Mouse (Mus musculus) 3134 (cell line): ENCODE measurements around the gene Rfx6.

Experiments used
- DNase-seq: peaks from one replicate; pipeline ENCODE4 v3.0.0-alpha.2; 2011; ENCODE audit warnings: low spot score; ENCODE audit not compliant: insufficient read length; ENCODE audit errors: extremely low read depth

Rfx6 gene

DNA sequence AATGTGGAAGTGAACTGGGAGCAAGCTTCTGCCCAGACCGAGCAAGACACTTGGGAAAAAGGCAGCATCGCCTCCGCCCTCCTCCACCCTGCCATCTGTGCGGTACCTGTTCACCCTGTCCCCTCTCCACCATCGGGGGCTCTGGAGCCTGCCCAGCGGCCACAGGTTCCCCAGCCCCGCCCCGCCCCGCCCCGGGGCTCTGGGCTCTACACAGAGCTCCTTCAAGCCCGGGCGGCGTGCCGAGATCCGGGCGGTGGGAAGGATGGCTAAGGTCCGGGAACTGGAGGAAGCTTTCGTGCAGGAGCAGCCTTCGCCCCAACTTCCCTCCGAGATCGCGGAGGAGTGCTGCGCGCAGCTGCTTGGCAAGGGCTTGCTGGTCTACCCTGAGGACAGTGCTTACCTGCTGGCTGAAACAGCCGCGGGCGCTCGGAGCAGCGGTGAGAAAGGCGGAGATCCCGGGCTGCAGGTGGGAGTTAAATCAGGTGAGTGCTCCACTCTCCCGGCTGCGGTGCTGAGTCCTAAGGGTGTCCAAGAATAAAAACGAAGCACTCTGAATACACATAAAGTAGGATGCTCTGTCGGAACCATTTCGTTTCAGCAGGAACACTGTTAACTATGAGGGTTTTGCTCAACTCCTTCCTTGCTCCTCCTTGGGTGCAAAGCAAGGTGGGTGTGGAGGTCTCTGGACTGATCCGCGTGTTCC is at the start of gene Rfx6:
TSS of gene Rfx6 (plus strand) at position 209 of the 703 bp plus-strand sequence.
- DNase-seq: peak; percentile 4

DNA sequence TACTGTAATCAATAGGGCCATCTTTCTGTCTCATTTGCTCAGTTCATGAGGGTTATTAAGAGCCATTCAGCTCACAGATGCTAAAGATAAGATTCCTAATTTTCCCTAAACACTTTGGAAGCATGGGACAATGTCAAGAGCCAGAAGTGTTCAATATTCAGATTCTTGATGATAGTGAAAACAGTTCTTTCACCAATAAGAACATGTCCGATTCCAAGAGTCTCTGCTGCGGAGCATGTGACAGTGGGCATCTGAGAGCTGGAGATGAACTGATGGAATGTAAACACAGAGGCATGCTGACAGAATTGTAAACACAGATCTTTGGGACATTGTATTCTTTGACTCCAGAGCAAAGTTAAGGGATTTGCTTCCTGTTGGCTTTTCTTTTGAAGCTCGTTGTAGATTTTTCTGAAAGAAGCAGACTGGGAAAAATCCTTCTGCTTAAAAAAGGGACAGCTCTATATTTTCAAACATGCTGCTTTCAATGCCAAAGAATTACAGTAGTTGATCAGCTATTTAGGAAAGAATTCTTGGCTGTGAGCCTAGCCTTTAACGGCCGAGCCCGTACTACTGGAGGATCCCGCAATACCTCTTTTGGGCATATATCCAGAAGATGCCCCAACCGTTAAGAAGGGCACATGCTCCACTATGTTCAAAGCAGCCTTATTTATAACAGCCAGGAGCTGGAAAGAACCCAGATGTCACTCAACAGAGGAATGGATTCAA is 46.0 kb upstream of the Rfx6 start, which contains the start of gene Gprc6a:
TSS of gene Gprc6a (minus strand) at position 51 of the 726 bp plus-strand sequence.
- no peak for DNase-seq

DNA sequence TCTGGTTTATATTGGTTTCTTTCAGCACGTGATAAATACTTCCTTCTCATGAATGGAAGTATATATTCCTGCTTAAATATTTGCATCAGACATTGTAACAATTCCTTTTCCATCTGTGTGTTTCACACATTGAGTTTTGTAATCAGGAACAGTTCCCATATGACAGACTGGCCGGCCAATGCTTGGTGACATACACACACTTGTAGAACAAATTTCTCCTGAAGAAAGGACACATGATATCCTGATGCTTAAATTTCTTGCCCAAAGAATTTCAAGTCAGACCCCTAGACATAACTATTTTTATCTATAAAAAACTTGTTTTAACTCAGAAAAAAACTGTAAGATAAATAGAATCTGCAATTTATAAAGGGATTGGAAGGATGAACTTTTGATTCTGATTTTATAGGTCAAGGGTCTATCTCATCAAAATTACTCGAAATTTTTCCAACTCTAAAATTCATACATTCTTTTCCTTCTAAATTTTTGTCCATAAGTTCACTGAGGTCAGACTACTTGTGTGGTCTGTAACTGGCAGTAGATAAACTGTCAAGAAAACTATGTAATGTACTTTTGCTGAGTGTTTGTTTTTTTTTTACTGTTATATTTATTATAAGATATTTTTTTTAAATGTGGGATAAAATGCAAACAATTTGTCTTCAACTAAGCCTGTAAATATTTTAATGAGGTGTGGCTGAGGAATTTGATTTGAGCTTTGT is 27.9 kb upstream of the Rfx6 start:
- no peak for DNase-seq

DNA sequence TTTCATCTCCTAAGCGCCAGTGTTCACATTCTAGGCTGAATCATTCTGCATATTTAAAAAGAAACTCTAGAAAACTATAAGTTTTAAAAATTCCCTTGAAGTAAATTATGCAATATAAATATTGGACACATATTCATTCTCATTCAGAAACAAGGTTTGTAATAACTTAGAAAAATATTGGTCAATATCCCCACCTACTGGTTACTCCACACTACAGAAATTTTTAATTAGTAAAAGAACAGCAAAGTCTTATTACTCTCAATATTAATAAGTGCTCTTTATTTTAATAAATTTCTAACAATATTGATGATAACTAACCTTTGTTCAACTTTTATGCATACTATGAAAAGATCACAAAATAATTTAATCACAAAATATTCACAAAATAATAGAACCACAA is 20.2 kb upstream of the Rfx6 start:
- no peak for DNase-seq

DNA sequence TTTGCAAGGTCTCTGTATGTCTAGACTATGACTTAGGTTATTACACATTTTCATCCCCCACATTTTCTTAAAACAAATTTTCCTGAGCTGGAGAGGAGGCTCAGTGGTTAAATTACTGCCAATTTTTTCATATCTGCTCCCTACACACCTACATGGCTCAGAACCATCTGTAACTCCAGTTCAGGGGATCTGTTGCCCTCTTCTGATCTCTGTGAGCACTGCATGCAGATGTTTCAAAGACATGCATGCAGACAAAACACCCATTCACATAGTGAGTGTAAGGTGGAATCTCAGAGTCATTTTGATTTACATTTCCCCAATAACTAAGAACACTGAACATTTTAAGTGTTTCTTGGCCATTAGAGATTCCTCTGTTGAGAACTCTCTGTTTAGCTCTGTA is 8.2 kb upstream of the Rfx6 start:
- no peak for DNase-seq

DNA sequence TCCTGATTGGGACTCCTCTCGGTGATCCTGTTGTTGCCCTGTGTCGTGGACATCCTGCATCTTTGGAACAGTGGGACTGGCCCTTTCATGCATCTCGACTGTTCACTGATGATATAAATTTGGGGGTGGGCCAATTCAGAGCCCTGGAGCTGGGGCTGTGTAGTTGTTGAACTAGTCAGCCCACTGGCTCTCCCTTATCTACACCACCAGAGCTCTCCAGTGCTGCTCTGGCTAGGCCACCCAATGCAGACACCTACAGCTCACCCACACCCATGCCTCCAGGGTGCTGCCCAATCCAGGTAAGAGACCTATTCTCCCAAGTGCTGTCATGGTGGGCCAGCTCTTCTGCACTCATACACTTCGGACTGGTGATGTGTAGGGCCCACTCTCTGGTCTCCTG is 6.0 kb upstream of the Rfx6 start:
- no peak for DNase-seq

DNA sequence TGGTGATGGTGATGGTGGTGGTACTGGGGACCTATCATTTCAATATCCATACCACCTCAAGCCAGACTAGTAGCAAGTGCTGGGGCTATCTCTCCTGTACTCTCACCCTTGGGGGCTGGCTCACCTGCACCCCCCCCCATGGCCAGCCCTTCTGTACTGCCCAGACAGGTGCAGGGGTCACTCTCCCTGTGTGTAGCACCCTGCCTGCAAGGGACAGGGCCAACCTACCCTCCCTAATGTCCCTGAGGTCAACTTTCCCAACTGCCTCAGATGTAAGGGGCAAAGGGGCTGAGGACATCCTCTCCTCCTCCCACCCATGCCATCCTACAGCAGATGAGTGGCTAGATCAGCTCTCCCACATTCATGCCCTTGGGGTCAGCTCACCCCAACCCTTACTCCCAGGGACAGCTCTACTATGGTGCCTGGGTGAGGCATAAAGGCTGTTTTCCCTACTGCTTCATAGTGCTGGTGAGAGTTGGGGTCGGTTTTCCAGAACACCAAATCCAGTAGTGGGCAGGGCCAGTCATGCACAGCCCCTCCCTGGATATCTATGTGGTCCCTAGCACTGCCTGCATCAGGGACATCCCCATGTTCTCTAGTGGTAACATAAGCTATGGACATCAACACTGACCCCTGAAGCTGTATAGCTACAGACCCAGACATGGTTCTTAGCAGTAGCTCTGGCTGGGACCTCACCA is 5.3 kb upstream of the Rfx6 start:
- no peak for DNase-seq

DNA sequence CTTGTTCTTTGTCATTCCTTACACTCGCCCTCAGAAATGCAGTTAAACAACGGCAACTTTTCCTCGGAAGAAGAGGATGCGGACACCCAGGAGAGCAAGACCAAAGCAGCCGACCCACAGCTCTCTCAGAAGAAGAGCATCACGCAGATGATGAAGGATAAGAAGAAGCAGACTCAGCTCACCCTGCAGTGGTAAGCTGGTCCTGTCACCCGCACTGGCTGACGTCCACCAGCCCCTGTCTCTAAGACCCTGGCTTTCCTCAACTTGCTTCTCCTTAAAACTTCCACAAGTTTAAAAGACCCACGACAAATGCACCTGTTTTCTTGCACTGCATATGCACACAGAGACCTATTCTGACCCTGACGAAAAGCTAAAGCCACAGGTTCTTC is 689 bp downstream of the Rfx6 start:
- DNase-seq: no peak

DNA sequence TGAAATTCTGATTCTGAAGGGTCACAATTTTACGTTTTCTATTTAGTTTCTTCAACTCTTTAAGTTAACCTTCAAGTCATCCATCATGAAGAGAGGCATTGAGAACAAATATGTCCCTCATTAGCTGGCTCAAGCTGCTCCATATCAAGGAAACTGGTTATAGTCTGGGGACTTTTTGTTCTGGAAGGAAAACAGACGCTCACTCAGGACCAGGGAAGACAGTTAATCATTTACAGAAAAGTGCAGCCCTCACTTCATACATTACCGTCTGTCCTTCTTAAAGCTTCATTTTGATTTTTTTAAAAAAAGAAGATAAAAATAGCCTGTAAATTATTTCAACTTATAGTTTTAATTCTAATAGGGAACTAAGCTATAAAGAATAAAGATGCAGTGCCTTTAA is 43.3 kb downstream of the Rfx6 start:
- DNase-seq: no peak

DNA sequence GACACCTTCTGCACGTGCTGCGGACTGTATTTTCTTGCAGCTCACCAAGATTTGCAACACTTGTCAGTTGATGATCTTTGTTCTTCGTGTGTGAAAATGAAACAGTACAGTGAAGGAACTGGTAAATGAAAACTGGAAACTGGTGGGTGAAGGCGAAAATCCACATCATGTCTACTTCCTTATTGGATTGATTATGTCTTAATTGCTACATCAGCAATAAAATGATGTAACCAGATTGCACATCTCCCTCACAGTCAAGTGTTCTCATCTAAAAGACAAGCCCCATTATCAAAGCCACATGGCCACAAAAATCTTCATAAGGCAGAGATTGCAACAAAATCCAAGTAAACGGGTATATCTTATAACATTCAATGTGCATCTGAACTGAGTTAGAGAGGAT is 83.9 kb downstream of the Rfx6 start:
- no peak for DNase-seq

DNA sequence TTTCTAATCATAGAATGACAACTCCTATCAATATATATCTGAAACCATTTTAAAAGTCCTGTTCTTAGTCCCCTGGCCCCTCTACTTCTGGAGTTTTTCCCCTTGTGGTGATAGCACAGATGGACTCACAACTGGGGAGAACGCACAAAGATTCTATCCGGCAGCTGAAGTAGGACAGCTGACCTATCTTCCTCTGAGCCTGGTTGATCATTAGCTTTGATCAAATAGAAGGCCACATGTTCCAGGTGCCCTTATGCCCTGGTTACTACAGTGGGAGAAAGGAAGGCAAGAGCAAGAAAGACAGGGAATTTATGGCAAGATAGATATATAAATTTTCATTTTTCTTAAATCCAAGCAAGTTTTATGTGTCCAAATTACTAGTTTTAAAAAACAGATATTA is 85.7 kb downstream of the Rfx6 start:
- DNase-seq: no peak

DNA sequence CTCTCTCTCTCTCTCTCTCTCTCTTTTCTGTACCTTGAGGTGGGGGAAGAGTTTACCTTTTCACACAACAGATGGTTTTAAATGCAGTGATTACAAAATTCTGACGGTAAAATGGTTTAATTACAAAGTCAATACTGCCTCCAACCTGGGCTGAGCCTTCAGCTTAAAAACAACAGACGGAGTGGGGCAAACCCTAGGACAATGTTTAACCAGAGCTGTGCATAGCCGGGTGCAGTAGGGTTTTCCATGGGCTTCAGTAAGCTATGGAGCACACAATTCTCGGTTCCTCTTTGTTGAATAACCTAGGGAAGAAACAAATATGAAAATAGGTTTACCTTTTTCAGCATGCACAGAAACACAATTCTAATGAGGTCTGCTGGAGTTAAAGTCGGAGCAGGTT is 90.9 kb downstream of the Rfx6 start:
- DNase-seq: no peak

DNA sequence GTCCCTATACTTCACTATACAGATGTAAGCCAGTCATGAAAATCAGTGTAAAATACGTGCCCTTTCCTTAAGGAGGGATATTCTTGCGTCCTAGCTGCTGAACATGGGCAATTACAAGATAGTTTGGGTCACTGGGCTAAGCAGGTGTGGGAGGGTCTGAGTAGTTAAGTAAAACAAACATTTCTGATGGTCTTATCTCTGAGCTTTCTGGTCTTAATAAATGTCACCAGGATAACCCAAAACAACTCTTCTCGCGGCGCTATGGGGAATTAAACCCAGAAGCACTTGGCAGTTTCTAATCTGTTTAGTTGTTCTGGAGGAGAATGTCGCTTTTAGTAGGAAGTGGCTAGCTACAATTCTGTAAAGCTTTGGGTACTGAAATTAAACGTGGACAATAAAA is 91.7 kb downstream of the Rfx6 start:
- DNase-seq: no peak

DNA sequence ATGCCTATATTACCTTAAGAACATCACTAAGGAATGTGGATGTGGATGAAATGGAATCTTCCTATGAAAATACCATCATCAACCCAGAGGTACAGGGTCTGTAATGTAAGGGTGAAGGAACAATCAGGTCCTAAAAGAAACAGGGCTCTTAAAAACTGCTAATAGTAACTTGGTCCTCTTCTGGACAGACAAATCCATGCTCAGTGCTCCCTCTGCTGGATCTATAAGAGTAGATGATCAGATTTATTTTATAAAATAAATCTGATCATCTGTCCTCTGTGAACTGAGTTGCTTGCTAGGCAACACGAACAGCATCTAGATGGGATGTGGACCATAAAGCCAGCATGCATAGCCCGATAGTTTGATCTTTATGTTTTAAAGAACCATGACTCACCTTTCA is 102.1 kb downstream of the Rfx6 start:
- no peak for DNase-seq
